Mouse (Mus musculus) thymus, adult 2 months (tissue): ENCODE measurements around the gene Slc39a1.

Source experiments
- CTCF ChIP-seq: fragments of 200-500 bp; IDR thresholded peaks from 2 replicates; pipeline ENCODE4 v1.5.1; 2012; ENCODE audit warnings: mild to moderate bottlenecking, control low read depth, low read length, moderate library complexity, borderline replicate concordance; ENCODE audit not compliant: control insufficient read depth, poor library complexity, insufficient read depth; ENCODE audit errors: extremely low read depth
- POLR2A ChIP-seq: fragments of 200-500 bp; IDR thresholded peaks from 2 replicates; pipeline ENCODE4 v1.6.1; 2012; ENCODE audit warnings: mild to moderate bottlenecking, low read length, control low read depth, moderate library complexity; ENCODE audit not compliant: control insufficient read depth, poor library complexity, insufficient read depth; ENCODE audit errors: extremely low read depth

DNA sequence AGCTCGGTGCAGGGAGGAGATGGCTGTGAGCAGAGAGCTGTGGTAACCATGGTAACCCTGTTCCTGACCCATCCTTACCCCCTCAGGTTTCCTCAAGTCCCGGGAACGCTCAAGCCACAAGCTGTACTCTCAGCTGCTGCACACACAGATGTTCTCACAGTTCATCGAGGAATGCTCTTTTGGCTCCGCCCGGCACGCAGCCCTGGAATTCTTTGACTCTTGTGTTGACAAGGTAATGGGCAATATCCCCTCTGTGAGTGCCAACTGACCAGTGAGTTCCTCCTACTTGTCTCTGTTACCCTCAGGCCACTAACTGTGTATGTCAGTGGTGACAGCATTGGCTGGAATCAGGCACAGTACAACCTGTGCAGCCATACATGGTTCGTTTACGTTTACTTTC, 24.2 kb downstream of the Slc39a1 start:
- TF ChIP-seq CTCF (no peak), POLR2A (no peak)
